Mouse (Mus musculus) cerebellum, postnatal 10 days (tissue): ENCODE measurements around the gene Tap2.

ENCODE experiments used
- DNase-seq, 2 experiments: peaks; one replicate each; pipeline ENCODE4 v3.0.0; 2021; ENCODE audit warnings: mixed read lengths in 2 of 2

Gene Tap2

DNA sequence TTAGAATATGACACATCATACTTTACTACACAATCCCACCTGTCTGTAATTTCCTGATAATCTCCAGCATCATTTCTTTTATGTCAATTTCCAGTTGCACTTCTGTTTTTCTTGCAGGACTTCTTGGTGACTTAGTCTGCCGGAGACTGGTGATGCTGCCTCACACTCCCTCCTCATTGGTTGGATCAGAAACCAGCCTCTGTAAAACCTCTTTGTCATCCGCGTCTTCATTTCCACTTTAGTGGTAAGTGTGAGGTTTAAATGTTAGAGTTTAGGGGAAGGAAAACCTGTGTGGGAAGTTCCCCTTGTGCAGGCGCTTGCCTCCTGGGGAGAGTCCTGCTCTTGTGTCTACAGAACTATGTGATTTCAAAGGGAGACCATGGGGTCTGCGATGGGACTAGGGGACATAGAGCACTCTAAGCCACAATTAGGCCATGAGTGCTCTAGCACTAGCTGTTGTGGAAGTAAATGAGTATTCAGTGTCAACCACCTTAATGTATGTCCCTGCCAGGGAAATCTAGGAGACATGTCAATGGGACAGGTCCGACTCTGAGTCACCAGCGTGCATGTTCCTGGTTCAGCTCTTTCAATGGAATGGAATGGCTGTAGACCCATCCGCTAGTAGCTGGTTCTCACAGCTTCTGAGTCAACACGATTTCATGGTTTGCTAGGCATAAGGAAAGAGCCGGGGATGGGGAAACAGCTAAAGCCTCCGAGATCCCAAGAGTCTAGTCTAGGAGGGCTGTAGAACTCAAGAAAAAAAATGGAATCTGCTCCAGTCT is 54.5 kb downstream of the Tap2 start, which contains the start of gene H2-Ab1:
Gene H2-Ab1, plus strand, starts transcription at position 96 of the 782 bp plus-strand sequence.
- DNase-seq = peak; percentile 82 to 84

DNA sequence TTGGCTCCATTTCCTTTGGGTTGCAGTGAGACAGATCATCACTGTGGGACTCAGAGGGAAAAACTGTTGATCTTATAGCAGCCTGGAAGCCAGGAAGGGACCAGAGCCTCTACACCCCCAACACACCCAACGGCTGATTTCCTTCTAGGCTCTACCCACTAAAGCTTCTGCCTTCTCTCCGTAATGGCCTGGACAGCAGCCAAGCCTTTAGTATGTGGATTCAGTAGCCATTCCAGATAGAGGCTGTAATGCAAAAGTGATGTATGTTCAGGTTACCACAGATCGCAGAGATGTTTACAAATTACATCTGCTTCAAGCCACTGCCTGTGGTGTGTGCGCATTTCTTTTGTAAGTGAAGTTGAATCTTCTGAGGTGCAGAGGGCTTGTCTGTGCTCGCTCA is 57.2 kb downstream of the Tap2 start:
- peak in 1 of 2 experiments; percentile 32 for DNase-seq

DNA sequence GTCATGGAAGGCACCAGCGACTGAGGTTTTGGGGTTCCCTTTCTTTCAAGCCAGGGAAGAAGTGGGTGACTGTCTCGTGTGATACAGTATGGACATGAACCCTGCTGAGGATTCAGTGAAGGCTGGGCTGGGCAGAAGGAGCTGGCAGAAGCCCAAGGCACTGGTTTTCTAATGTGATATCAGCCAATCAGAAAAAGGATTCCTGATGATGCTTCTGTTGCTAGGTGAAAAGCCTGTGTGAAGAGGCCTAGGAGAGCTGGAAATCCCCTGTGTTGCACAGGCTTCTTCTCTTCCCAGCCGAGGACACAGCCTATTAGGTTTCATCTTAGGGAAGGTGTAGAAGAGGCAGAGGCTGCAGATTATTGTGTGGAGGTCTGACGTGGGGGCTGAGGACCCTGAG is 58.2 kb downstream of the Tap2 start:
- peak; percentile 89 to 94 for DNase-seq

DNA sequence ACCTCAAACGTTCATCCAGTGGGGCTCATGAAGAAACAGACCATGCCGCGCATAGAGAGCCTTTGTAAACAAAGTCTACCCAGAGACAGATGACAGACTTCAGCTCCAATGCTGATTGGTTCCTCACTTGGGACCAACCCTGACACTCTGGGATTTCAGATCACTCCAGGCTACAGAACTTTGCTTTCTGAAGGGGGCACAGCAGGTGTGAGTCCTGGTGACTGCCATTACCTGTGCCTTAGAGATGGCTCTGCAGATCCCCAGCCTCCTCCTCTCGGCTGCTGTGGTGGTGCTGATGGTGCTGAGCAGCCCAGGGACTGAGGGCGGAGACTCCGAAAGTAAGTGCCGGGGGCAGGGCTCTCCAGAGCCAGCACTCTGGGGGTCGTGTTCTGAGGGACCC is 59.7 kb downstream of the Tap2 start:
- DNase-seq = peak; percentile 79 to 87

DNA sequence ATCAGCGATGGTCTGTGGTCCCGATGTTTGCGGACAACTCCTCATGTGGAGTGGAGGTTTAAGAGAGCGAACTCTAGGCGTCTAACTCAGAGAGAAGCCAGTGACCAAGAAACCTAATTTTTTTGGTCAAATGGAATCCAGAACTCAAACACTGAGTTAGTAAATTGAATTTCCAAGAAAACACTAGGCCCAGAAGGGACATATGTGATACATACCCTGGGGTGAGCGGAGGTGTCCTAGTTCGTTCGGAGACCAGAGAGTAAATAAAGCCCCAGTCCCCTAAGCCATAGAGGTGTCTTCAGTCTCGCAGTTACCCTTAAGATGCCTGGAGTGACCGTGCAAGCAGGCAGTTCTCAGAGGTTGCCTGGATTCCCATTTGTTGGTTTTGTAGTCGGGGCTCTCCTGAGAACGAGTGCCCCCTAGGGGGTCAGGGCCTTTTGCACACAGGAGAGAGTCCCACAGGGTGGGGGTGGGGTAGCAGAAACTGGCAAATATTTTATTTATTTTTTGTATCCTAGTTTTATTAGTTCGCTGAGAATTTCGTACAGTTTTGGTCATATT is 60.6 kb downstream of the Tap2 start:
- peak; percentile 45 to 49 for DNase-seq

DNA sequence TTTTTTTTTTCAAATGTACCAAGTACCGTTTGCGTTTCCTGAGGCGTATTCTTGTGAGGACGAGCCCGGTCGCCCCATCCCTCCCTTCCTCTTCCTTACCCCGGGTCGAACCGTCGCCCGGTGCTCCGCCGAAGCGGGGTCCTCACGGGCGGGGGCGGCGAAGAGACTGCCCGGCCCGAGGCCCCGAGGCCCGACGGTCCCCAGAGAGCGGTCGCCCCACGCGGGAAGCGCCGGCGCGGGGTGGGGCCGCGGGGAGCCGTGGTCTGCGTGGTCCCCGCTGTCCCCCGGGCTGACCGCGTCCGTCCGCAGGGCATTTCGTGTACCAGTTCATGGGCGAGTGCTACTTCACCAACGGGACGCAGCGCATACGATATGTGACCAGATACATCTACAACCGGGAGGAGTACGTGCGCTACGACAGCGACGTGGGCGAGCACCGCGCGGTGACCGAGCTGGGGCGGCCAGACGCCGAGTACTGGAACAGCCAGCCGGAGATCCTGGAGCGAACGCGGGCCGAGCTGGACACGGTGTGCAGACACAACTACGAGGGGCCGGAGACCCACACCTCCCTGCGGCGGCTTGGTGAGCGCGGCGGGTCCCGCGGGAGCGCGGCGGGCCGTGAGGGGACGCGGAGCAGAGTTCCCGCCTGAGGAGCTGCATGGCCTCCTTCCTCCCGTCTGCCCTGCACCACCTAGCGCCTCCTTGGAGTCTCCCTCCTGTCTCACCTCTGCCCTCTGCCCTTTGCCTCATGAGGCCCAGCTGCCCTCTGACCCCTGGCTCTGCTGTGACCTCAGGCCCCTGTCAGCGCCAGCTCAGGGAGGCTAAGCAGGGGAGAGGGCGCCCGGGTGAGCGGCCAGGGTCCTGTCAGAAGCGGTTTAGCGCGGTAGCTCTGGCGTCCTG is 61.4 kb downstream of the Tap2 start:
- peak; percentile 23 to 35 for DNase-seq
